Mouse (Mus musculus): Measurements from ENCODE around the gene Wdr6. TPM values are rescaled to one million over a fixed set of nuclear protein-coding genes. Genes with fewer than 3 reads are reported as not detected.

Gene Wdr6
- total and polyA plus RNA-seq, 3 experiments: 43.5 to 44.9 TPM; not detected in 1

DNA sequence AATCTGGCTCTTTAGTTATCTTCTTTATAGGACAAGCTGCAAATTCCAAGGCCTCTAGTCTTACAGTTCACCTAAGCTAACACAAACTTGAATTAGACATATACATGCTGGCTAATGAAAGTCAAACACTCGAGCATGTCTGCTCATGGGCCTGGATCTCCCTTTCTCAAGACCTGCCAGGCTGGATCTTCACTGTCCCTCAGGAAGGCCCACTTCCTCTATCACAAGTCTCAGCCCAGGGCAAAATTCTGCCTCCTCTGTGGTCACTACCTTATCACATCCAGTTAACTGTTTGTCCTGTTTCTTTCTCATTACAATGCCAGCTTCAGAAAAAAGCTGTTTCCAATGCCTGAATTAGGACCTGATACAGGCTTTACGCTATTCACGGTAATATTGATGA, 15.8 kb upstream of the Wdr6 start:
- TF ChIP-seq NRF1 (IDR thresholded peaks at IDR 0.05; ENCODE audit: insufficient read depth, low read depth, low read length, poor library complexity, severe bottlenecking): no peak
- no peak for TF ChIP-seq BHLHE40 (IDR thresholded peaks at IDR 0.05; ENCODE audit: borderline replicate concordance, low read depth, low read length)
- TF ChIP-seq JUND (IDR thresholded peaks at IDR 0.05; ENCODE audit: low read depth, low read length): no peak
- no peak for TF ChIP-seq ZKSCAN1 (IDR thresholded peaks at IDR 0.05; ENCODE audit: low read depth, low read length)
- no peak for TF ChIP-seq TCF12 (IDR thresholded peaks at IDR 0.05; ENCODE audit: low read depth, low read length)
- H3K79me2 ChIP-seq (ENCODE audit: control insufficient read depth, insufficient read depth, low read length, poor library complexity): no peaks in the 10 kb centered on the region

GRCm38 (mm10) chr9:108591462-108591861, 12.9 kb upstream of the Wdr6 start:
- Histone ChIP-seq H3K4me3 (ENCODE audit: control insufficient read depth in 1 of 2, insufficient read depth in 1 of 2, low read depth in 2 of 2, low read length in 2 of 2) (no peak overlapping the region), H3K36me3 (ENCODE audit: control insufficient read depth in 1 of 2, insufficient read depth in 2 of 2, low read length in 2 of 2) (no peaks in the 10 kb centered on the region; a peak in 1 of 4 replicates), H3K79me2 (ENCODE audit: control insufficient read depth, insufficient read depth, low read length, poor library complexity) (no peaks in the 10 kb centered on the region), H3K4me1 (ENCODE audit: control insufficient read depth in 1 of 2, insufficient read depth in 2 of 2, low read length in 2 of 2) (0 out of 4 replicates have a peak, but pooled peaks cover 0 to 2% of the 10 kb centered on the region in 2 experiments), H3K9ac (ENCODE audit: control insufficient read depth, low read depth, low read length, poor library complexity, severe bottlenecking) (no peak overlapping the region), H3K27me3 (ENCODE audit: control insufficient read depth in 1 of 2, insufficient read depth in 2 of 2, low read length in 2 of 2) (no peaks in the 10 kb centered on the region), H3K27ac (ENCODE audit: control insufficient read depth, low read depth, low read length) (no peak overlapping the region), H3K9me3 (replicated peaks; ENCODE audit: insufficient read depth, low read length) (no peaks in the 10 kb centered on the region)
- TF ChIP-seq ZC3H11A (IDR thresholded peaks at IDR 0.05; ENCODE audit: low read depth, low read length) (no peak), ELF1 (IDR thresholded peaks at IDR 0.05; ENCODE audit: low read depth, low read length) (no peak), SIN3A (IDR thresholded peaks at IDR 0.05; ENCODE audit: low read length) (no peak), ETS1 (IDR thresholded peaks at IDR 0.05; ENCODE audit: low read depth, low read length) (no peak), TBP (IDR thresholded peaks at IDR 0.05; ENCODE audit: low read depth, low read length) (no peak), RAD21 (IDR thresholded peaks at IDR 0.05; ENCODE audit: low read depth, low read length) (no peak)
- no peak for DNase-seq (ENCODE audit: low read depth, low spot score)

More for the DNA sequence above, 15.8 kb upstream of the Wdr6 start:
- Histone ChIP-seq H3K27me3 (ENCODE audit: control insufficient read depth in 1 of 2, insufficient read depth in 2 of 2, low read length in 2 of 2) (no peaks in the 10 kb centered on the region), H3K4me1 (ENCODE audit: control insufficient read depth in 1 of 2, insufficient read depth in 2 of 2, low read length in 2 of 2) (0 out of 4 replicates have a peak, but pooled peaks cover 0 to 2% of the 10 kb centered on the region in 2 experiments), H3K4me3 (ENCODE audit: control insufficient read depth in 1 of 2, insufficient read depth in 1 of 2, low read depth in 2 of 2, low read length in 2 of 2) (no peak overlapping the region), H3K9me3 (replicated peaks; ENCODE audit: insufficient read depth, low read length) (no peaks in the 10 kb centered on the region), H3K9ac (ENCODE audit: control insufficient read depth, low read depth, low read length, poor library complexity, severe bottlenecking) (no peak overlapping the region), H3K27ac (ENCODE audit: control insufficient read depth, low read depth, low read length) (no peak overlapping the region), H3K36me3 (ENCODE audit: control insufficient read depth in 1 of 2, insufficient read depth in 2 of 2, low read length in 2 of 2) (no peaks in the 10 kb centered on the region; a peak in 1 of 4 replicates)
- DNase-seq (ENCODE audit: low read depth, low spot score): no peak

DNA sequence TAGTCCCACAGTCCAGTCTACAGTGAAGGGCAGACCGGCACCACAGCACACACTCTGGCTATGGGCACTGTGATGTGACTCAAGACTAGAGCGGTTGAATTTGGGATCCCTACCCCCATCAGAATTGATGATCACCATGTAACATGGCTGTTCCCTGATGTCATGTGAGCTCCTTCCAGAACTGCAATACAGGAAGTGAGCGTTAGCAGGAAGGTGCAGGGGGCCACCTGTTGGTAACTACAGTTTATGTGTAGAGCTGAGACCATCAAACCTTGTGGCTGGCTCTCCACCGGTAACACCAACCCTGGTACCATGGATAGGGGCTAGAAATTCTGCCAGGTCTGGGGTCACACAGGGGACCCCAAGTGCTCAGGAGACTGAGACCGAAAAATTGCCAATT, 10.7 kb upstream of the Wdr6 start:
- H3K4me3 ChIP-seq (ENCODE audit: control insufficient read depth in 1 of 2, insufficient read depth in 1 of 2, low read depth in 2 of 2, low read length in 2 of 2): no peak overlapping the region
- H3K36me3 ChIP-seq (ENCODE audit: control insufficient read depth in 1 of 2, insufficient read depth in 2 of 2, low read length in 2 of 2): peaks cover 0 to 4% of the 10 kb centered on the region in 2 experiments; a peak in 1 of 4 replicates
- no peaks in the 10 kb centered on the region for H3K79me2 ChIP-seq (ENCODE audit: control insufficient read depth, insufficient read depth, low read length, poor library complexity)
- peak; percentile 37 for DNase-seq (ENCODE audit: low read depth, low spot score)
- no peaks in the 10 kb centered on the region for H3K27me3 ChIP-seq (ENCODE audit: control insufficient read depth in 1 of 2, insufficient read depth in 2 of 2, low read length in 2 of 2)
- peaks cover 0 to 5% of the 10 kb centered on the region in 2 experiments; a peak in 3 of 4 replicates for H3K4me1 ChIP-seq (ENCODE audit: control insufficient read depth in 1 of 2, insufficient read depth in 2 of 2, low read length in 2 of 2)
- no peaks in the 10 kb centered on the region for H3K9me3 ChIP-seq (replicated peaks; ENCODE audit: insufficient read depth, low read length)
- TF ChIP-seq CTCF (IDR thresholded peaks at IDR 0.05 in 2 of 3, conservative IDR thresholded peaks at IDR 0.05 in 1 of 3; ENCODE audit: control insufficient read depth in 1 of 3, insufficient read depth in 1 of 3, low read depth in 2 of 3, low read length in 3 of 3, poor library complexity in 1 of 3, severe bottlenecking in 1 of 3) (peak in 2 of 3 experiments; percentile 8 to 47; a peak in 2 of 6 replicates), RAD21 (IDR thresholded peaks at IDR 0.05; ENCODE audit: low read depth, low read length) (peak; percentile 33), ZNF384 (IDR thresholded peaks at IDR 0.05; ENCODE audit: low read depth, low read length) (no peak), GATA1 (IDR thresholded peaks at IDR 0.05; ENCODE audit: low read depth, low read length) (no peak), POLR2A (IDR thresholded peaks at IDR 0.05; ENCODE audit: control insufficient read depth in 1 of 2, insufficient read depth in 1 of 2, low read depth in 1 of 2, low read length in 2 of 2, poor library complexity in 1 of 2) (no peak), BHLHE40 (IDR thresholded peaks at IDR 0.05; ENCODE audit: borderline replicate concordance, low read depth, low read length) (no peak), MAX (IDR thresholded peaks at IDR 0.05; ENCODE audit: low read length) (no peak), CHD2 (IDR thresholded peaks at IDR 0.05; ENCODE audit: low read length) (no peak), ZMIZ1 (IDR thresholded peaks at IDR 0.05; ENCODE audit: low read depth, low read length) (no peak), TAL1 (IDR thresholded peaks at IDR 0.05; ENCODE audit: low read length) (no peak), ETS1 (IDR thresholded peaks at IDR 0.05; ENCODE audit: low read depth, low read length) (no peak), USF1 (IDR thresholded peaks at IDR 0.05; ENCODE audit: low read depth, low read length) (peak; percentile 72; the same call in 1 of the 2 replicates), POLR2AphosphoS2 (IDR thresholded peaks at IDR 0.05; ENCODE audit: low read length) (no peak), ELF1 (IDR thresholded peaks at IDR 0.05; ENCODE audit: low read depth, low read length) (peak; percentile 80), SIN3A (IDR thresholded peaks at IDR 0.05; ENCODE audit: low read length) (no peak), CHD1 (IDR thresholded peaks at IDR 0.05; ENCODE audit: low read depth, low read length) (no peak), UBTF (IDR thresholded peaks at IDR 0.05; ENCODE audit: borderline replicate concordance, insufficient read depth, low read depth, low read length) (no peak)
- no peak overlapping the region for H3K27ac ChIP-seq (ENCODE audit: control insufficient read depth, low read depth, low read length)
- no peak overlapping the region for H3K9ac ChIP-seq (ENCODE audit: control insufficient read depth, low read depth, low read length, poor library complexity, severe bottlenecking)
